Mouse (Mus musculus): ENCODE data around the gene Ipo5.

Gene Ipo5

GRCm38 (mm10) chr14:120910733-120911324, at the start of gene Ipo5:
TSS of gene Ipo5 (plus strand) at chr14:120911224.
- DNase-seq (ENCODE audit: extremely low spot score) = peak; percentile 99

- DNase-seq (ENCODE audit: extremely low spot score) = no peak
Measured at GRCm38 (mm10) chr14:120863205-120863604, 47.8 kb upstream of the Ipo5 start.

GRCm38 (mm10) chr14:120864896-120865295, 46.1 kb upstream of the Ipo5 start:
- no peak for DNase-seq (ENCODE audit: extremely low spot score)

GRCm38 (mm10) chr14:120866573-120866972, 44.5 kb upstream of the Ipo5 start:
- DNase-seq (ENCODE audit: extremely low spot score) = no peak

GRCm38 (mm10) chr14:120867121-120867520, 43.9 kb upstream of the Ipo5 start:
- no peak for DNase-seq (ENCODE audit: extremely low spot score)

- no peak for DNase-seq (ENCODE audit: extremely low spot score)
Measured at GRCm38 (mm10) chr14:120868494-120868893, 42.5 kb upstream of the Ipo5 start.

- no peak for DNase-seq (ENCODE audit: extremely low spot score)
Measured at GRCm38 (mm10) chr14:120870736-120871135, 40.3 kb upstream of the Ipo5 start.

- DNase-seq (ENCODE audit: extremely low spot score) = no peak
Measured at GRCm38 (mm10) chr14:120874397-120874796, 36.6 kb upstream of the Ipo5 start.

- no peak for DNase-seq (ENCODE audit: extremely low spot score)
Measured at GRCm38 (mm10) chr14:120875144-120875543, 35.9 kb upstream of the Ipo5 start.

- DNase-seq (ENCODE audit: extremely low spot score) = no peak
Measured at GRCm38 (mm10) chr14:120875811-120876388, 35.1 kb upstream of the Ipo5 start.

- DNase-seq (ENCODE audit: extremely low spot score) = no peak
Measured at GRCm38 (mm10) chr14:120877147-120877546, 33.9 kb upstream of the Ipo5 start.

GRCm38 (mm10) chr14:120879026-120879425, 32.0 kb upstream of the Ipo5 start:
- no peak for DNase-seq (ENCODE audit: extremely low spot score)

GRCm38 (mm10) chr14:120880601-120881000, 30.4 kb upstream of the Ipo5 start:
- no peak for DNase-seq (ENCODE audit: extremely low spot score)

GRCm38 (mm10) chr14:120881054-120881453, 30.0 kb upstream of the Ipo5 start:
- no peak for DNase-seq (ENCODE audit: extremely low spot score)

GRCm38 (mm10) chr14:120888681-120889080, 22.3 kb upstream of the Ipo5 start:
- no peak for DNase-seq (ENCODE audit: extremely low spot score)

GRCm38 (mm10) chr14:120892369-120892768, 18.7 kb upstream of the Ipo5 start:
- no peak for DNase-seq (ENCODE audit: extremely low spot score)

- DNase-seq (ENCODE audit: extremely low spot score) = no peak
Measured at GRCm38 (mm10) chr14:120896613-120897012, 14.4 kb upstream of the Ipo5 start.

- no peak for DNase-seq (ENCODE audit: extremely low spot score)
Measured at GRCm38 (mm10) chr14:120898876-120899275, 12.1 kb upstream of the Ipo5 start.

GRCm38 (mm10) chr14:120909396-120909795, 1.6 kb upstream of the Ipo5 start:
- no peak for DNase-seq (ENCODE audit: extremely low spot score)

- DNase-seq (ENCODE audit: extremely low spot score) = no peak
Measured at GRCm38 (mm10) chr14:120910320-120910719, 704 bp upstream of the Ipo5 start.

- peak; percentile 66 for DNase-seq (ENCODE audit: extremely low spot score)
Measured at GRCm38 (mm10) chr14:120911388-120911901, 421 bp downstream of the Ipo5 start.

- DNase-seq (ENCODE audit: extremely low spot score) = peak; percentile 17
Measured at GRCm38 (mm10) chr14:120912090-120912710, 1.2 kb downstream of the Ipo5 start.

GRCm38 (mm10) chr14:120912916-120913315, 1.9 kb downstream of the Ipo5 start:
- DNase-seq (ENCODE audit: extremely low spot score) = peak; percentile 19
